Mouse (Mus musculus) liver, postnatal 0 days (tissue): Measurements from ENCODE around the gene Madcam1.

Source experiments
- CTCF ChIP-seq: sonication (generic); IDR thresholded peaks from 2 replicates; pipeline ENCODE4 v1.5.1; 2016; ENCODE audit warnings: antibody characterized with exemption, low read depth
- EP300 ChIP-seq: IDR thresholded peaks from 2 replicates; pipeline ENCODE4 v1.6.1; 2016; ENCODE audit warnings: antibody characterized with exemption, low read depth, mild to moderate bottlenecking

DNA sequence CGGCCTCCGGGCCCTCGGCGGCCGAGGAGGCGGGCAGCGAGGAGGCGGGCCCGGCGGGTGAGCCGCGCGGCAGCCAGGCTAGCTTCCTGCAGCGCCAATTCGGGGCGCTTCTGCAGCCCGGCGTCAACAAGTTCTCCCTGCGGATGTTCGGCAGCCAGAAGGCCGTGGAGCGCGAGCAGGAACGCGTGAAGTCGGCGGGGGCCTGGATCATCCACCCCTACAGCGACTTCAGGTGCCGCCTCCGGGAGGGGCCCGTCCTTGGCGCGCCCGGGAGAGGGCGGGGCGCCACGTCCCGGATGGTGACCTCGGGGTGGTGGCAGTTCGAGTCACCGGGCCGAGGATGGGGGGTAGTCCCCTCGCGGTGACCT is 52.6 kb downstream of the Madcam1 start:
- no peak for TF ChIP-seq CTCF
- TF ChIP-seq EP300 = no peak
